ENCODE assay signal across 13 mouse cellular contexts in the genomic region with DNA sequence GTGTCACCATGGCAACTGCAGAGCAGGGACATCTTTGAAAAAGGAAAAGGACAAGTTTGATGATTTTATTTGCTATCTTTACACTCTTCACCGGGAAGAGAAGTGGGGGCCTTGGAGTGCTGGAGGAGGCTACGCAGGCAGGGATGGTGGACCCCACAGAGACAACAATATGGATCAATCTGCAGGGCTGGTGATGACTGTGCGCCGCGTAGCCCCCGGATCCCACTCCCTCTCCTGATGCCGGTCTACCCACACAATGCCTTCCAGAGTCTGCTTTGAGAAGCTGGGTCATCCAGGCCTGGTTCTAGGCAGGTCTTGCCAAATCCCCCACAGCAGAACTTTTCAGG.
DNase-seq lines count a peak whose midpoint lies in the region; ATAC-seq lines count a peak whose summit lies in the region.
"Had no signal": no experiment of that assay in that cellular context is flagged by ENCODE, and none has a peak within 500 bp of the region (broad histone marks: within the 10 kb centered on the region; RNA-seq: fewer than 3 reads in every experiment).

No protein-coding gene starts in this region.

- H3K4me3 ChIP-seq in kidney, embryonic 16.5 days (ENCODE audit: low read length), result no peak overlapping the region
- H3K4me3 ChIP-seq in intestine, embryonic 14.5 days (ENCODE audit: low read depth, low read length), result no peak overlapping the region
- H3K4me3 ChIP-seq: kidney, embryonic 15.5 days; midbrain, embryonic 12.5 days; neural tube, embryonic 13.5 days had no signal

- H3K27ac ChIP-seq in kidney, embryonic 16.5 days (ENCODE audit: low read length), result no peak overlapping the region
- no peak overlapping the region for H3K27ac ChIP-seq in intestine, embryonic 14.5 days (ENCODE audit: low read depth)
- H3K27ac ChIP-seq: liver, embryonic 13.5 days; midbrain, embryonic 12.5 days; neural tube, embryonic 13.5 days had no signal

- H3K9ac ChIP-seq in kidney, embryonic 16.5 days (replicated peaks; ENCODE audit: low read length), result no peak overlapping the region
- no peak overlapping the region for H3K9ac ChIP-seq in intestine, embryonic 14.5 days (ENCODE audit: low read length)
- H3K9ac ChIP-seq: kidney, embryonic 15.5 days; liver, embryonic 13.5 days; midbrain, embryonic 12.5 days; neural tube, embryonic 13.5 days had no signal

- ATAC-seq in kidney, embryonic 16.5 days (ENCODE audit: low FRiP score, low TSS enrichment), result peak; percentile 10; the same call in 1 of the 2 replicates
- peak; percentile 20; the same call in 1 of the 2 replicates for ATAC-seq in intestine, embryonic 14.5 days (replicated peaks; ENCODE audit: low FRiP score, low TSS enrichment, low read depth)

- DNase-seq in kidney, adult 8-10 months, result no peak
- DNase-seq in right cerebral cortex, postnatal 10 days (ENCODE audit: low spot score in 2 of 2), result peak; percentile 41 to 57
- DNase-seq in right cerebral cortex, postnatal 4 days, result no peak
- DNase-seq in intestine, embryonic 14.5 days (ENCODE audit: low spot score), result no peak
- no peak for DNase-seq in Muller cell, postnatal 12 days (ENCODE audit: inconsistent ontology term)
- no peak for DNase-seq in gastrocnemius, adult 8-10 months (ENCODE audit: low spot score in 2 of 2)
- DNase-seq: cerebellum, adult 8-10 months had no signal

- no peaks in the 10 kb centered on the region for H3K36me3 ChIP-seq in kidney, embryonic 16.5 days (ENCODE audit: insufficient read depth, low read length)
- H3K36me3 ChIP-seq in intestine, embryonic 14.5 days (ENCODE audit: control insufficient read depth, insufficient read depth, low read length), result no peaks in the 10 kb centered on the region
- H3K36me3 ChIP-seq: kidney, embryonic 15.5 days; liver, embryonic 13.5 days; midbrain, embryonic 12.5 days; neural tube, embryonic 13.5 days had no signal

- no peak overlapping the region for H3K4me2 ChIP-seq in kidney, embryonic 16.5 days (replicated peaks; ENCODE audit: low read depth, low read length)
- H3K4me2 ChIP-seq in intestine, embryonic 14.5 days (ENCODE audit: low read length), result no peak overlapping the region
- H3K4me2 ChIP-seq: heart, embryonic 11.5 days; midbrain, embryonic 12.5 days; neural tube, embryonic 13.5 days had no signal

- WGBS in kidney, embryonic 16.5 days, result 87% methylated on average over 7 of the region's 7 CpGs
- 83% methylated on average over 7 of the region's 7 CpGs for WGBS in intestine, embryonic 14.5 days

- peaks cover 20% of the 10 kb centered on the region for H3K4me1 ChIP-seq in kidney, embryonic 16.5 days (ENCODE audit: insufficient read depth, low read length)
- 0 out of 2 replicates have a peak, but pooled peaks cover 5% of the 10 kb centered on the region for H3K4me1 ChIP-seq in intestine, embryonic 14.5 days (replicated peaks; ENCODE audit: control insufficient read depth, insufficient read depth, low read length)

- H3K9me3 ChIP-seq in kidney, embryonic 16.5 days (ENCODE audit: low read length), result no peaks in the 10 kb centered on the region
- no peaks in the 10 kb centered on the region for H3K9me3 ChIP-seq in intestine, embryonic 14.5 days (ENCODE audit: control insufficient read depth, low read length)
- H3K9me3 ChIP-seq: kidney, embryonic 15.5 days; liver, embryonic 13.5 days; midbrain, embryonic 12.5 days; neural tube, embryonic 13.5 days had no signal

- 0 out of 2 replicates have a peak, but pooled peaks cover 3% of the 10 kb centered on the region for H3K27me3 ChIP-seq in kidney, embryonic 16.5 days (ENCODE audit: insufficient read depth, low read length)
- no peaks in the 10 kb centered on the region for H3K27me3 ChIP-seq in intestine, embryonic 14.5 days (replicated peaks; ENCODE audit: control insufficient read depth, insufficient read depth, low read length)
- H3K27me3 ChIP-seq: kidney, embryonic 15.5 days; liver, embryonic 13.5 days; midbrain, embryonic 12.5 days; neural tube, embryonic 13.5 days had no signal

Comparison
In these comparisons a context has a peak if more than half of its experiments do, and no peak if none do; other contexts are left out.
1. DNase-seq: peak in right cerebral cortex, postnatal 10 days (2 of 2); none in kidney, adult 8-10 months (0 of 2), right cerebral cortex, postnatal 4 days (single experiment), intestine, embryonic 14.5 days (single experiment), Muller cell, postnatal 12 days (single experiment) and gastrocnemius, adult 8-10 months (0 of 2).